Mouse (Mus musculus) embryonic stem cell, embryonic (primary cell): ENCODE measurements around the gene Tgoln1.

Experiments used
- CTCF ChIA-PET, 4 experiments: fragments of 300-600 bp in 2 of 4; fragments of 350-600 bp in 2 of 4; sonication (Branson Sonifier 250); formaldehyde crosslinking; loops; one replicate each; lab custom pipeline; 2022; ENCODE audit warnings: inconsistent platforms in 2 of 4; lab: Charles Lee
- POLR2A ChIA-PET, 4 experiments: fragments of 300-600 bp in 2 of 4; fragments of 350-600 bp in 2 of 4; sonication (Branson Sonifier 250); formaldehyde crosslinking; loops; one replicate each; lab custom pipeline; 2022; ENCODE audit warnings: antibody characterized with exemption in 4 of 4, inconsistent platforms in 1 of 4; lab: Charles Lee

The Tgoln1 gene

DNA sequence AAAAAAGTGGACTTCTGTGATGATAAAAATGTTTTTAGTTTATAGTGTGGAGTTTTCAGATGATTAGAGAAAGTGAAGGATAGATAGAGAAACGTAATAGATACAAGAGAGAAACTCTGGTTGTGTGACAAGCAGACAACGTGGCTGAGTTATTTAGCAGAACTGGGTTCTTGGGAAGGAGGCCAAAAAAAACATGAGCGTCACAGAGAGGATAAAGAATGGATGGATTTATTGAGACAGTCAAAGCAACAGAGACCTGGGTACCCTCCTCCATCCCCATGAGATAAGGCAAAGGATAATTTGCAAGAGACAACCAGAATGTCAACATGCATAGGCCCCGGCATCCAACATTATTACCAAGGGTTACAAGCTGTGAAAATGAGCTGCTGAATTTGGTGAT, 6.5 kb downstream of the Tgoln1 start:
- POLR2A ChIA-PET = interaction anchor here in 3 of 4 experiments (0.8 to 4.8 kb wide), 8 partner anchors 9 to 198 kb away, joined by 3 to 32 read pairs (median 5); partner anchors contain the start of genes Elmod3 (in 3 of the 3), Retsat (in 3 of the 3) and Tcf7l1 (in 1 of the 3)
- CTCF ChIA-PET = interaction anchor here in 1 of 4 experiments (0.7 kb wide), 1 partner anchor 36 kb away, joined by 6 read pairs; no protein-coding TSS in a partner anchor

DNA sequence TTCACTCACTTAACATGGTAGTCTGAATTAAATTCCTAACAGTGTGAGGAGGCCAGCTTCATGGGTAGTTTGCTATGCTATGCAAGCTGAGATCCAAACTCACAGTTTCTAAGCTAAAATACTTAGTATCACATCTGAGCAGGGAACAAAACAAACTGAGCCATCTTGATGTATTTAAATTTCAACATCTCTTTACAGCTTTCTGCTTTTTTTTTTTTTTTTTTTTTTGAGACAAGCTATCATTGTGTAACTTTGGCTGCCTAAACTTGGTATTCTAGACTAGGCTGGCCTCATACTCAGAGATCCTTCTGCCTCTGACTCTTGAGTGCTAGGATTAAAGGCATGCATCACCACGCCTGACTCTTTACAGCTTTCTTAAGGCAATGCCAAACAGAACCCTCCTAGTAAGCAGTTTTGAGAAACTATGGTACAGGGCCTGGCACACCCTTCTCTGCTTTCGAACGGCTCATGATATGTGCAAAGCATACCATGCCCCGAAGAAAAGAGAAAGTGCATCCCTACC, 8.1 kb downstream of the Tgoln1 start:
- ChIA-PET CTCF (interaction anchor here in 2 of 4 experiments (0.5 to 1.6 kb wide), 4 partner anchors 8 to 269 kb away, joined by 3 to 4 read pairs (median 3); partner anchors contain the start of genes Elmod3 (in 1 of the 2) and Retsat (in 1 of the 2)), POLR2A (interaction anchor here (0.6 to 4.8 kb wide), 28 partner anchors 8 to 524 kb away, joined by 3 to 32 read pairs (median 4); partner anchors contain the start of genes Tgoln1 (in 4 of the 4), Elmod3 (in 2 of the 4), Retsat (in 2 of the 4) and Tcf7l1 (in 1 of the 4))

DNA sequence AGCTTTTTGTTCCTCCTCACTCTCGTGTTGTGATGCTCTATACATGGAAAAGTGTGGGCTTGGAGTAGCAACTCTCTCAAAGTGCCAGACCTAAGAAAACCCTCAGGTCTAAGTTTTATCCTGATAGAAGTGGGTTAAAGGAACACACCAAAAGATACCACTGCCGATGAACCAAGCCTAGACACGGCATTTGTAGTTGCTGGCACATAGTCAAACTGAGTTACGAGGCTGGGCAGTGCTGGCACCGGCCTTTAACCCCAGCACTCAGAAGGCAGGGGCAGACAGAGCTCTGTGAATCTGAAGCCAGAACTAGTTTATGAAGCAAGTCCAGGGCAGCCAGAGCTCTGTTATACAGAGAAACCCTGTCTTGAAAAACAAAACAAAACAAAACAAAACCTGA, 9.1 kb downstream of the Tgoln1 start:
- ChIA-PET POLR2A (interaction anchor here (0.6 to 4.8 kb wide), 16 partner anchors 9 to 566 kb away, joined by 3 to 32 read pairs (median 4); partner anchors contain the start of genes Tgoln1 (in 4 of the 4), Elmod3 (in 2 of the 4), Retsat (in 2 of the 4) and Tcf7l1 (in 1 of the 4)), CTCF (interaction anchor here in 1 of 4 experiments (1.6 kb wide), 1 partner anchor 59 kb away, joined by 3 read pairs; no protein-coding TSS in a partner anchor)

DNA sequence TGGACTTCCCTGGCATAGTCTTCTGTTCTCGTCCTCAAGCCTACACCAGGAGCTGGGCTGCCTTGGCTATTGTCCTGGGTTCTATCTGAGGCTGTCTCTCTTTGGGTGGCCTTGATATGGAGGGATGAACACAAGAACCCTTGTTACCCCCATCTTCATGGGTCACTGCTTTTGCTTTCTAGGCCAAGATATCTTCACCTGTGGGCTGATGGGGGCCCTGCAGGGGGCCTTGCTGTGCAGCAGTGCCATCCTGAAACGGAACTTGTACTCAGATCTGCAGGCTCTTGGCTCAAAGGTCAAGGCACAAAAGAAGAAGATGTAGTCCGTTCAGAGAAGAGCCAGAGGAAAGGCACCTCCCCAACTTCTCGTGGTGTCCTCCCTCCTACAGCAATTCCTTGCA, 9.7 kb downstream of the Tgoln1 start:
- ChIA-PET POLR2A (interaction anchor here in 3 of 4 experiments (1.1 to 4.8 kb wide), 8 partner anchors 8 to 285 kb away, joined by 3 to 32 read pairs (median 9); partner anchors contain the start of genes Tgoln1 (in 3 of the 3), Elmod3 (in 2 of the 3) and Retsat (in 2 of the 3)), CTCF (no interaction called here)

DNA sequence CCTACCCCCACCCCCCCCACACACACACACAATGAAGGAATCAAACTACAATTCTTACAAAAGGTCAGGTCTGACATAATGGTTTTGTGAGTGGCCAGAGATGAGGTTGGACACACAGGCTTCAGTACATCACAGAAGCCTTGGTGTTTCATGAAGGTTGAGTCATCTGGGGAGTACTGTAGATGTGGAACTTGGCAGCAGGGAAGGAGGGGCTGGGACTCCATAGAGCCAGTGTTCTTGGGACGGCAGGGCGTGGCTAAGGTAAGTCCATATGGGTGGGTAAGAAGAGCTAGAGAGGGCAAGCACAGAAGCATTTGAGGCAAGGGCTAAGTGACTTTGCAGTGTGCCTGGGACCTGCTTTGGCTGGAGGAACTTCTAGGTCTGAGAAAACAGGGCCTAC, 12.7 kb downstream of the Tgoln1 start:
- POLR2A ChIA-PET = interaction anchor here in 2 of 4 experiments (0.6 to 3.5 kb wide), 12 partner anchors 9 to 238 kb away, joined by 3 to 13 read pairs (median 3); partner anchors contain the start of genes Mat2a (in 2 of the 2) and Tgoln1 (in 1 of the 2)
- CTCF ChIA-PET = interaction anchor here in 1 of 4 experiments (1.8 kb wide), 1 partner anchor 43 kb away, joined by 4 read pairs; no protein-coding TSS in a partner anchor

DNA sequence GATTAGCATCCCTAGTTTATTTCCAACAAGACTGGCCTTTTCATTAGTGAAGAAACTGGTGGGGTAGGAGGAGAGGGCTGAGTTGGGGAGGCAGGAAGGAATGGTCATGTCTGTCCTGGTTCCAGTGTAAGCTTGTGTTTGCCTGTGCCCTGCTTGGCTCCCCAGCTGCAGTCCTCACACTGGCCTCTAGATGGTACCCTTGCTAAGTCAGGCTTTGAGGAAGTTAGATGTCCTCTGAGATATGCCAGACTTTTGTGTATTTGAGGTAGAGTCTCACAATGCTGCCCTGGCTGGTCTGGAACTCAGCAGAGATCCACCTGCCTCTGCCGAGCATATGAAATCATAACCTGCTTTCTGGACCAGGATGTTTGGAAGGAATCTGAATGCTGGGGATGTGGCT, 15.1 kb downstream of the Tgoln1 start:
- POLR2A ChIA-PET = interaction anchor here in 3 of 4 experiments (0.6 to 4.4 kb wide), 17 partner anchors 8 to 240 kb away, joined by 3 to 21 read pairs (median 4); partner anchors contain the start of genes Tgoln1 (in 2 of the 3) and Mat2a (in 1 of the 3)
- CTCF ChIA-PET = interaction anchor here (0.5 to 1.6 kb wide), 23 partner anchors 11 to 250 kb away, joined by 3 to 8 read pairs (median 3); partner anchors contain the start of genes Ggcx (in 1 of the 4) and Tgoln1 (in 1 of the 4)

DNA sequence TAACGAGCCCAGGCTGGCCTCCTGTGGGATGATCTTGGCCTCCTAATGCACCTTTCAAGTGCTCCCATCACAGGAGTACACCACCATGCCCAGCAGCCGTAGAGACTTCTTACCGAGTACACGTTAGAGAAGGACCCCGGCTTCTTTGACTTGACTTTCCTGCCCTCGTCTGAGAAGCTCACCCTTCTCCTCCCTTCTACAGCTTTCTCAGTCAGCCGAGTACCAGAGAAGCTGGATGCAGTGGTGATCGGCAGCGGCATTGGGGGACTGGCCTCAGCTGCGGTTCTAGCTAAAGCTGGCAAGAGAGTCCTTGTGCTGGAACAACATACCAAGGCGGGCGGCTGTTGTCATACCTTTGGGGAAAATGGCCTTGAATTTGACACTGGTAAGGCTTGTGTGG, 16.0 kb downstream of the Tgoln1 start:
- ChIA-PET POLR2A (interaction anchor here in 2 of 4 experiments (1.4 to 4.4 kb wide), 5 partner anchors 8 to 189 kb away, joined by 4 to 32 read pairs (median 16); partner anchors contain the start of genes Mat2a (in 1 of the 2) and Tcf7l1 (in 1 of the 2)), CTCF (interaction anchor here in 2 of 4 experiments (0.6 to 1.2 kb wide), 4 partner anchors 8 to 187 kb away, joined by 3 to 7 read pairs (median 4); partner anchors contain the start of genes Ggcx (in 1 of the 2) and Tgoln1 (in 1 of the 2))

DNA sequence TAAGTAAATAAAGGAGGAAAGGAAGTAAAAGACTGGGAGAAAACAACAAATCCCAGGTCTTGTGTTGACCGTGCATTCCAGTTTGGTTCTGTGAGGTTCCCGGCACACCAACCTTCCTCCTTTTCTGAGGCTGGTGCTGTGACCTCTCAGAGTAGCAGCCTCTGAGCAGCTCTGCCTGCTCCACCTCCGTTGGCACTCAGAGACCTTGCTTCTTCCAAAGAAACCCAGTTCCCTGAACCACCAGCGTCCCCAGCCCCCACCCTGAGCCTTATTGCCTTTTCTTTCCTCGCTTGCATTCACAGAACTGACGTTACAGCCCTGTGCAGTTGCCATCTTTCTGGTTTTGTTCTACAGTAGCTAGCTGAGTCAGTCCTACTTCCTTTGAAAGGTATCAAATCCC, 16.6 kb downstream of the Tgoln1 start:
- ChIA-PET CTCF (interaction anchor here in 1 of 4 experiments (0.6 to 2.3 kb wide), 2 partner anchors 8 to 186 kb away, joined by 3 to 6 read pairs; partner anchors contain the start of gene Ggcx), POLR2A (interaction anchor here in 2 of 4 experiments (0.6 to 4.4 kb wide), 8 partner anchors 8 to 223 kb away, joined by 3 to 32 read pairs (median 16); partner anchors contain the start of genes Mat2a (in 1 of the 2), Tcf7l1 (in 1 of the 2) and Tgoln1 (in 1 of the 2))

DNA sequence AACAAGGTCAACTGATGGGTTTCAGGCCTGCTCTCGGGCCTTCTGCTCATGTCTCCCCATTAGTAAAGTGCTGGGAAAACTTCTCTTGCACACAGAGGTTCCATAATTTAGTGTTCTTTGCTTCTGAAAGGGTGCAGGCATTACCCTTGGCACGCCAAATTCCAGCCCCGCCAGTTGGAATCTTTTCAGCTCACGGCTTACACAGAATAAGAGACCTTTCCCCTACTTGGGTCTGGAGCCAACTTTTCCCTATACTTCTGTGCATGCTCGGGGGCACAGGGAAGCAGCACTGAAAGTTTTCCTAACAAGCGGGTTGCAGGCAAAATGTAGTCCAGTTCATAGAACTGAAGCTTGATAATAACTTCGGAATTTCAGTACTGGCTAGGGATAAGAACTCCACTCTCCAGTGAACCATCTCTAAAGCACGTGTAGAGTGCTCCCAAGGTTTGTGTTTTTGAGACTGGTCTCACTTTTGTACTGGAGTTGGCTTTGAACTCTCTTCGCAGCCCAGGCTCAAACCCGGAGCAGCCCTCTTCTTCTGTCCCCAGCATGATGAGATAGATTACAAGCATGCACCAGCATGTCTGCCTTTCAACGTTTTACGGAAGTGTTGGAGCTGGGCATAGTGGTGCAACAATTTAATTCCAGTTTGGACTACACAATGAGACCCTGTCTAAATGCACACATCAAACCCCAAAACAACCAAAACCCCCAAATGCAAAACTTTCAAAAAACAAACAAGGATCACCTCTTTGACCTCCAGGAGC, 17.8 kb downstream of the Tgoln1 start:
- ChIA-PET CTCF (interaction anchor here (0.5 to 2.3 kb wide), 12 partner anchors 10 to 815 kb away, joined by 3 to 6 read pairs (median 4); partner anchors contain the start of genes Ggcx (in 1 of the 4) and Tgoln1 (in 1 of the 4)), POLR2A (interaction anchor here (0.6 to 4.4 kb wide), 63 partner anchors 10 to 411 kb away, joined by 3 to 32 read pairs (median 4); partner anchors contain the start of genes Tgoln1 (in 3 of the 4), Mat2a (in 2 of the 4), Capg (in 1 of the 4) and Ggcx (in 1 of the 4))

DNA sequence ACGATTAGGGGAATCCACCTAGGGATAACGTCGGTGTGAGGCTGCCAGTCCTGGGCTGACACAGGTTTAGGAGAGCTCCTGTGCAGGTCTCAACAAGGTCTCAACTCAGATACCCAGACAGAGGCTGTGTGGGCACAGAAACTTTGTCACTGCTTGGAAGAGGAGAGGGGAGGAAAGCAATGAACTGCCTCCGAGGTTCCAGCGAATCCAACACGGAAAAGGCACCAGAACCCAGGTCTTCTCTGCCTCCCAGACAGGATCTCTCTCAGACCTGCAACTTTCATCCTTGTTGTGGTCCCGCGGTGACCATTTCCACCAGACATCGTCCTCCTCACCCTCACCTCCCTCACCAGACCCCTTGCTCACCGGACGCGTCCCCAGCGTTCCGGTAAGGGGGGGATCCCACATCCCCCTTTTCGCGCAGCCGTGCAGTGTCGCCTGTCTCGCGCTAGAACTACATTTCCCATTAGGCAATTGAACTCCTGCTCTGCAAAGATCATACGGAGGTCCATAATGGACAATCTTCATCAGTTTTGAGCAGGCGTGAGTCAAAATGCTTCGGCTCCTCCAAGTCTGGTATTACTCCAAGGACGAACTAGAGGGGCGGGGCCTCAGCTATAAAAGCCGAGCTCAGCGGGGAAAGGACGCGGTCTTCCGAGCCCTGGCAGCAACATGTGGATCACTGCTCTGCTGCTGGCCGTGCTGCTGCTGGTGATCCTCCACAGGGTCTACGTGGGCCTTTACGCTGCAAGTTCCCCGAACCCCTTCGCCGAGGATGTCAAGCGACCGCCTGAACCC, 18.6 kb downstream of the Tgoln1 start, which contains the start of the genes Elmod3 and Retsat:
Gene Elmod3, minus strand, starts transcription at position 458 of the 798 bp plus-strand sequence.
Gene Retsat, plus strand, starts transcription at position 520 of the 798 bp plus-strand sequence.
- ChIA-PET POLR2A (interaction anchor here (0.6 to 4.4 kb wide), 63 partner anchors 10 to 410 kb away, joined by 3 to 32 read pairs (median 4); partner anchors contain the start of genes Tgoln1 (in 3 of the 4), Mat2a (in 2 of the 4), Capg (in 1 of the 4) and Ggcx (in 1 of the 4)), CTCF (interaction anchor here (0.5 to 2.3 kb wide), 10 partner anchors 11 to 227 kb away, joined by 3 to 6 read pairs (median 4); partner anchors contain the start of genes Ggcx (in 1 of the 4) and Tgoln1 (in 1 of the 4))

DNA sequence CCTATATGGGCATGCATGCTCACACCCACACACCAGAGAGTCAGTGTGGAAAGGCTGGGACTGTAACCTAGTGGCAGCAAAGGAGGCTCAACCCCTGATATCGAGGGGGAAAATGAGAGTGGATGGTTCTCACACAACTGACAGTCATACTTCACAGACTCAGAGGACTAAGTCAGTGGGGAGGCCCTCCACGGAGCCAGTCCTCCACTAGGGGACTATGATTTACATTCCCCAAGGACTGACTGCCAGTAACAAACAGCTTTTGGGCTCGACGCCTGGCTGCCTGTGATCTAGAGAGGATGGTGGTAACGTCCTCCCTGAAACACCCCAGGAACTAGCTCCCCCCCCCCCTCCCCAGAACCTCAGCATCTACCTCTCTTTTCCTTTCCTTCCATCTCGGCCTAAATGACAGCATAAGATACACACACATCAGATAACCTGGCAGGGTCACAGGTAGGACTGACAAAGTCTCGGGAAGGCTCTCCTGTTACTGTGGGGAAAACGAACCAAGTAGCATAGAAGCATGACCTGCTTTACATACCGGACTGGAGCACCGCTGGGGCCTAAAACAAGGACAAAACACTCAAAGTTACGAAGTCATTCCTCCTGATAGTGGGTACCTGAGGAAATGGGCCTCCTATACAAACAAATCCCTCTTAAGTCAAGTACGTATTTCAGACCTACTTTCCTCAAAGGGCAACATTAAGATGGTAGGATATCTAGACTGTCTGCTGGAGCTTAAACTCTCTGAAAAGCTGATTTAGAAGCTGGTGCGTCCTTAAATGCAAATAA, 19.5 kb downstream of the Tgoln1 start:
- ChIA-PET CTCF (interaction anchor here in 3 of 4 experiments (0.6 to 1.7 kb wide), 5 partner anchors 19 to 201 kb away, joined by 3 to 11 read pairs (median 3); partner anchors contain the start of gene Tgoln1 (in 1 of the 3)), POLR2A (interaction anchor here in 3 of 4 experiments (0.6 to 4.4 kb wide), 21 partner anchors 10 to 321 kb away, joined by 3 to 32 read pairs (median 5); partner anchors contain the start of genes Tgoln1 (in 2 of the 3), Mat2a (in 1 of the 3) and Vamp8 (in 1 of the 3))

DNA sequence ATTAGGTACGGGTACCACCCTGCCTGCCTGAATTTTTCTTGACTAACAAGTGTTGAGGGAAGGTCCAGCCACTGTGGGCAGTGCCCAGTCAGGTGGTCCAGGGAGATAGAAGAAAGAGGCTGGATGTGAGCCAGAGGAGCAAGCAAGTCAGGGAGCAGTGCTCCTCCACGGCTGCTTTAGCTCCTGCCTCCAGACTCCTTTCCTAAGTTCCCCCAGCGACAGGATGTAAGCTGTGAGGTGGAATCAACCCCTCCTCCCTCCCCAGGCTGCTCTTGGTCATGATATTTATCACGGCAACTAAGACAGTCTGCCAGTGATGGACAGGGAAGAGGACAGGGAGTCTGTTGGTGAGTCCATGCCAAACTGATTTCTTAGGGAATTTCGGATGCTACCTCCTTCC, 22.9 kb downstream of the Tgoln1 start:
- ChIA-PET CTCF (interaction anchor here in 2 of 4 experiments (0.6 to 1.0 kb wide), 2 partner anchors 12 to 19 kb away, joined by 3 read pairs; no protein-coding TSS in a partner anchor), POLR2A (interaction anchor here in 1 of 4 experiments (0.7 kb wide), 1 partner anchor 16 kb away, joined by 4 read pairs; no protein-coding TSS in a partner anchor)

DNA sequence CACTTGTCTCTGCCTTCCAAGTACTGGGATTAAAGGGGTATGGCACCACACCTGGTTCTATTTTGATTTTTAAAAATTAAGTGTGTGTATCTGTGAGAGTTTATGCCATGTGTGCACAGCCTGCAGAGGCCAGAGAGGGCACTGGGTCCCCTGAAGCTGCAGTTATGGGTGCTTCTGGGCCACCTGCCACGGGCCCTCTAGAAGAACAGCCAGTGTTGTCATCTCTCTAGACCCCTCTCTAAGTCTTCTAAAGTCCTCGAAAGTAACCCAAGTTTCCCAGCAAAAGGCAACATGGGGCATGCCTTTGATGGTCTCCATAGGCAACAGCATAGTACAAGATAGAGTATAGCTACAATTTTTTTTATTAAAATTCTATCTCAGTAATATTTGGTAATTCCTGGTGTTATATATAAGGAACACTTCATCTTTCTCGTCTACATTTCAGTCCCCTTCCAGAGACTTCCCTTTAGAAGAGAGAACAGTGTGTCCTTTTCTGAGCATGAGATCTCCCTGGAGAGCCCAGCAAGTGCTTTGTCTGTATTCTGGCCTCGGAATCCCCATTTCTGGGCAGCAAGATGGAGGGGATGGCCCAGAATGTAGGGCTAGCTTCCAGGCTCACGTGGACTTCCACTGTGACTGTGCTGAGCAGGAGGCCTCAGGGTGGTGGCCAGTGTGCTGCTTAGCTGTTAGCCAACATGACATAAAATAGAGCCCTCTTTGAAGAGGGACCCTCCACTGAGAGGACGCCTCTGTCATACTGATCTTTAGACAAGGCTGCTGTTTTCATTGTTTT, 23.6 kb downstream of the Tgoln1 start:
- CTCF ChIA-PET = no interaction called here
- POLR2A ChIA-PET = interaction anchor here in 1 of 4 experiments (0.7 to 1.4 kb wide), 2 partner anchors 15 to 16 kb away, joined by 3 to 4 read pairs; no protein-coding TSS in a partner anchor

DNA sequence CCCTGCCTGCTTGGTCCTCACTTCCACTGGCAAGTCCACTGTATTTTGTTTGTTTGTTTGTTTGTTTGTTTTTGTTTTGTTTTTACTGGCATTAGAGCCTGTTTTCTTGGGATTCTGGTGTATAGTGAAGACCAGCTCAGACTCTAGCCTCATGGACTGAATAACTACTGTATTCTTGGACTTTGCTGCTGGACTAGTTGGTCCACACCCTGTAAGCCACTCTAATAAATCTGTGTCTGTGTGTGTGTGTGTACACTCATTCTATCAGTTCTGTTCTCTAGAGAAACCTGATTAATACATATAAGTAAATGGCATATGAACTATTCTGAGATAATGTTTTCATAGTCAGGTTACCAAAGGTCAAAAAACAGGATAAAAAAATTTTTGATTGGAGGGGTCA, 26.7 kb downstream of the Tgoln1 start:
- ChIA-PET POLR2A (no interaction called here), CTCF (interaction anchor here in 1 of 4 experiments (0.5 kb wide), 1 partner anchor 9 kb away, joined by 3 read pairs; no protein-coding TSS in a partner anchor)
